Mouse (Mus musculus) brown adipose tissue, adult 24 weeks (tissue): ENCODE data around the gene Rfng. TPM values are rescaled to one million over a fixed set of nuclear protein-coding genes. Genes with fewer than 3 reads are reported as not detected.
A peak's percentile ranks its signal among the peaks of the same experiment; 100 is the strongest.
"Not testable (repeated sequence)": the region's sequence is repeated elsewhere in the genome, so short reads cannot be mapped to it uniquely, and the experiment has no call there.

Experiments used
- H3K27ac ChIP-seq: fragments of 200-500 bp; replicated peaks from 2 replicates; pipeline ENCODE4 v1.5.1; 2012; ENCODE audit warnings: low read depth, mild to moderate bottlenecking, low read length
- H3K4me1 ChIP-seq: fragments of 200-500 bp; 2 replicates; pipeline ENCODE4 v1.6.1; 2012; ENCODE audit warnings: low read length, mixed read lengths; ENCODE audit not compliant: control insufficient read depth, insufficient read depth, insufficient read length
- H3K4me3 ChIP-seq: fragments of 200-500 bp; 2 replicates; pipeline ENCODE4 v1.5.1; 2012; ENCODE audit warnings: low read depth, mild to moderate bottlenecking, low read length, moderate library complexity; ENCODE audit not compliant: insufficient read depth
- polyA plus RNA-seq: library from polyadenylated mRNA; stranded (reverse); fragments of >200 nt; gene quantifications from 2 replicates; pipeline ENCODE4 v1.2.4, GENCODE M21; 2012; ENCODE audit not compliant: missing spikeins, insufficient read depth, insufficient read length

Gene Rfng
- polyA plus RNA-seq, 1 experiment, result 14.0 TPM

GRCm38 (mm10) chr11:120796614-120796946 is 12.6 kb upstream of the Rfng start:
- Histone ChIP-seq H3K4me1 (peaks cover 13% of the 10 kb centered on the region), H3K27ac (peak overlapping the region; percentile 62), H3K4me3 (peak overlapping the region; percentile 40)

- Histone ChIP-seq H3K4me1 (peaks cover 13% of the 10 kb centered on the region), H3K27ac (peak within 1 kb of the TSS; percentile 62), H3K4me3 (peak within 1 kb of the TSS; percentile 82)
Observed at GRCm38 (mm10) chr11:120795756-120796613, 12.0 kb upstream of the Rfng start, which contains the start of gene Dus1l. Dus1l (minus strand) TSS chr11:120796403.

- H3K4me1 ChIP-seq, result peaks cover 13% of the 10 kb centered on the region
- no peak overlapping the region for H3K4me3 ChIP-seq
- no peak overlapping the region for H3K27ac ChIP-seq
Observed at GRCm38 (mm10) chr11:120792652-120793051, 8.6 kb upstream of the Rfng start.

- no peak overlapping the region for H3K27ac ChIP-seq
- no peak overlapping the region for H3K4me3 ChIP-seq
- H3K4me1 ChIP-seq, result peaks cover 8% of the 10 kb centered on the region; the same call in 1 of the 2 replicates
Observed at GRCm38 (mm10) chr11:120789810-120790209, 5.8 kb upstream of the Rfng start.

GRCm38 (mm10) chr11:120789355-120789754 is 5.3 kb upstream of the Rfng start:
- Histone ChIP-seq H3K4me1 (peaks cover 4% of the 10 kb centered on the region; the same call in 1 of the 2 replicates), H3K4me3 (no peak overlapping the region), H3K27ac (no peak overlapping the region)

GRCm38 (mm10) chr11:120788460-120788859 is 4.5 kb upstream of the Rfng start:
- not testable (repeated sequence) for H3K4me1 ChIP-seq, H3K4me3 ChIP-seq

GRCm38 (mm10) chr11:120785145-120785544 is 1.1 kb upstream of the Rfng start:
- Histone ChIP-seq H3K4me1 (peaks cover 9% of the 10 kb centered on the region), H3K27ac (no peak overlapping the region)

More at GRCm38 (mm10) chr11:120788460-120788859, 4.5 kb upstream of the Rfng start:
- not testable (repeated sequence) for H3K27ac ChIP-seq

GRCm38 (mm10) chr11:120783426-120784063 is 462 bp downstream of the Rfng start:
- peak overlapping the region; percentile 41; the same call in 1 of the 2 replicates for H3K27ac ChIP-seq
- H3K4me1 ChIP-seq, result peaks cover 9% of the 10 kb centered on the region
- H3K4me3 ChIP-seq, result peak overlapping the region; percentile 99

More at GRCm38 (mm10) chr11:120785145-120785544, 1.1 kb upstream of the Rfng start:
- H3K4me3 ChIP-seq, result peak overlapping the region; percentile 98

GRCm38 (mm10) chr11:120781361-120781760 is 2.6 kb downstream of the Rfng start:
- H3K4me1 ChIP-seq, H3K4me3 ChIP-seq, H3K27ac ChIP-seq: not testable (repeated sequence)

GRCm38 (mm10) chr11:120779876-120780275 is 4.1 kb downstream of the Rfng start:
- Histone ChIP-seq H3K27ac (no peak overlapping the region), H3K4me3 (no peak overlapping the region), H3K4me1 (peaks cover 4% of the 10 kb centered on the region)

GRCm38 (mm10) chr11:120777123-120777522 is 6.9 kb downstream of the Rfng start:
- H3K4me1 ChIP-seq, result no peaks in the 10 kb centered on the region
- no peak overlapping the region for H3K27ac ChIP-seq
- H3K4me3 ChIP-seq, result no peak overlapping the region

GRCm38 (mm10) chr11:120775774-120776469 is 8.1 kb downstream of the Rfng start:
- no peaks in the 10 kb centered on the region for H3K4me1 ChIP-seq
- no peak overlapping the region for H3K4me3 ChIP-seq
- no peak overlapping the region for H3K27ac ChIP-seq

GRCm38 (mm10) chr11:120773463-120774190 is 10.4 kb downstream of the Rfng start:
- H3K4me1 ChIP-seq, result no peaks in the 10 kb centered on the region
- H3K4me3 ChIP-seq, result no peak overlapping the region
- no peak overlapping the region for H3K27ac ChIP-seq

- Histone ChIP-seq H3K27ac (no peak overlapping the region), H3K4me3 (no peak overlapping the region), H3K4me1 (no peaks in the 10 kb centered on the region)
Observed at GRCm38 (mm10) chr11:120772749-120773148, 11.3 kb downstream of the Rfng start.

- Histone ChIP-seq H3K4me3 (no peak overlapping the region), H3K4me1 (no peaks in the 10 kb centered on the region), H3K27ac (no peak overlapping the region)
Observed at GRCm38 (mm10) chr11:120768206-120768605, 15.8 kb downstream of the Rfng start.
